Mouse (Mus musculus) C2C12 (cell line): Measurements from ENCODE around the gene Cda. TPM values are rescaled to one million over a fixed set of nuclear protein-coding genes. Genes with fewer than 3 reads are reported as not detected.

Experiments
- H3K27me3 ChIP-seq: one replicate; pipeline ENCODE4 v1.6.1; 2011; ENCODE audit not compliant: control insufficient read depth, insufficient read depth, insufficient read length
- H3K36me3 ChIP-seq: one replicate; pipeline ENCODE4 v1.6.1; 2011; ENCODE audit not compliant: control insufficient read depth, insufficient read depth
- H3K4me3 ChIP-seq: one replicate; pipeline ENCODE4 v1.5.1; 2011; ENCODE audit warnings: mild to moderate bottlenecking, control low read depth; ENCODE audit not compliant: poor library complexity, insufficient read depth, severe bottlenecking
- H3K79me2 ChIP-seq: one replicate; pipeline ENCODE4 v1.6.1; 2011; ENCODE audit not compliant: control insufficient read depth, insufficient read depth
- H3K79me3 ChIP-seq: one replicate; pipeline ENCODE4 v1.6.1; 2011; ENCODE audit warnings: low read depth, control low read depth
- H3ac ChIP-seq: one replicate; pipeline ENCODE3; 2011; ENCODE audit warnings: low read depth; ENCODE audit not compliant: control insufficient read depth, insufficient read length
- CEBPB ChIP-seq: IDR thresholded peaks from one replicate; pipeline ENCODE4 v1.6.1; 2011; ENCODE audit warnings: low read depth, mild to moderate bottlenecking, control low read depth, moderate library complexity
- CTCF ChIP-seq: IDR thresholded peaks from one replicate; pipeline ENCODE4 v1.5.1; 2011; ENCODE audit not compliant: control insufficient read depth, insufficient read depth, insufficient read length
- FOSL1 ChIP-seq: IDR thresholded peaks from one replicate; pipeline ENCODE4 v1.8.0; 2011; ENCODE audit warnings: mild to moderate bottlenecking, low read length; ENCODE audit not compliant: poor library complexity, insufficient read depth, severe bottlenecking
- MAX ChIP-seq: IDR thresholded peaks from one replicate; pipeline ENCODE4 v1.6.1; 2011; ENCODE audit warnings: mild to moderate bottlenecking, control low read depth
- MYOD1 ChIP-seq: IDR thresholded peaks from one replicate; pipeline ENCODE4 v1.6.1; 2011; ENCODE audit warnings: low read depth; ENCODE audit not compliant: control insufficient read depth, insufficient read length
- MYOG ChIP-seq: IDR thresholded peaks from one replicate; pipeline ENCODE4 v1.6.1; 2011; ENCODE audit not compliant: control insufficient read depth, insufficient read length; ENCODE audit errors: extremely low read depth
- USF1 ChIP-seq: IDR thresholded peaks from one replicate; pipeline ENCODE4 v1.6.1; 2011; ENCODE audit warnings: low read depth, mild to moderate bottlenecking, control low read depth, moderate library complexity
- polyA plus RNA-seq: library from polyadenylated mRNA; unstranded; fragments of >200 nt; fragmentation: generic; extraction: Trizol; gene quantifications from one replicate; pipeline ENCODE4 v1.2.1, GENCODE M21; 2012; ENCODE audit warnings: missing spikeins

The Cda gene
- polyA plus RNA-seq, 1 experiment = 8.7 TPM

GRCm38 (mm10) chr4:138336876-138337275, 30.9 kb downstream of the Cda start:
- TF ChIP-seq MAX = no peak
- TF ChIP-seq CTCF = no peak
- no peak for TF ChIP-seq MYOG
- TF ChIP-seq USF1 = no peak
- no peak for TF ChIP-seq MYOD1
- TF ChIP-seq CEBPB = no peak
- TF ChIP-seq FOSL1 = no peak
- Histone ChIP-seq H3K79me3 (no peaks in the 10 kb centered on the region), H3K27me3 (no peaks in the 10 kb centered on the region), H3K36me3 (no peaks in the 10 kb centered on the region), H3K79me2 (no peaks in the 10 kb centered on the region), H3ac (no peak overlapping the region), H3K4me3 (no peak overlapping the region)

DNA sequence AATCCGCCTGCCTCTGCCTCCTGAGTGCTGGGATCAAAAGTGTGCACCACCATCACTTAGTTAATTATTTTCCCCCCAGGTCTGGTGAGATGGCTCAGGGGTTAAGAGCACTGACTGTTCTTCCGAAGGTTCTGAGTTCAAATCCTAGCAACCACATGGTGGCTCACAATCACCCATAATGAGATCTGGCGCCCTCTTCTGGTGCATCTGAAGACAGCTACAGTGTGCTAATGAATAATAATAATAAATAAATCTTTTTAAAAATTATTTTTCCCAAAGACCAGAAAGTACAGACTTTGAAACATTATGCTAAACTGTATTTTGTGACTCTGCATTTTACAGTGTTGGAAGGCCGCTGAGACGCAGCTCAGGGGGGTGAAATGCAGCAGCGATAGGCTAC, 32.1 kb downstream of the Cda start:
- H3K79me3 ChIP-seq = no peaks in the 10 kb centered on the region
- H3K27me3 ChIP-seq = no peaks in the 10 kb centered on the region
- no peaks in the 10 kb centered on the region for H3K79me2 ChIP-seq
- H3ac ChIP-seq = no peak overlapping the region
- TF ChIP-seq CTCF = no peak
- TF ChIP-seq FOSL1 = no peak
- TF ChIP-seq CEBPB = no peak
- no peak for TF ChIP-seq MYOG
- TF ChIP-seq MAX = no peak
- TF ChIP-seq USF1 = no peak
- TF ChIP-seq MYOD1 = no peak
- H3K4me3 ChIP-seq = no peak overlapping the region
- no peaks in the 10 kb centered on the region for H3K36me3 ChIP-seq

DNA sequence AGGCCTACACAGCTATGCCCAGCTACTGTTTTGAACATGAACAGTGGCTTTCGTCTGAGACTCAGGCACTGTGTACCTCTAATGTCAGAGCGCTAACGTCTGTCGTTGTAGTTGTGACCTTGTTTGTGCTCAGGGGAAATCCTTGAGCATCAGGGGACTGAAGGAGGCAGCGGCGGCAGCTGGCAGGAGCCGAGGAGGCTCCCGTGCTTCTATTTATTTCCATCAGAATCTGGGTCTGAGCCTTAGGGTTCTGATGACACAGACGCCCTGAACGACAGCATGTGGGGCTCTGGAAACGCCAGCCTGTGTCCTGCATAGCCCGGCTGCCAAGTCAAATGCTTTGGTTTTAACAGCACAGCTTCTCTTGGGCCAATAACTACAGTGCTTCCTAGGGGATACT, 32.8 kb downstream of the Cda start:
- Histone ChIP-seq H3ac (no peak overlapping the region), H3K27me3 (no peaks in the 10 kb centered on the region), H3K79me2 (no peaks in the 10 kb centered on the region), H3K4me3 (no peak overlapping the region), H3K79me3 (no peaks in the 10 kb centered on the region), H3K36me3 (no peaks in the 10 kb centered on the region)
- no peak for TF ChIP-seq USF1
- TF ChIP-seq FOSL1 = no peak
- no peak for TF ChIP-seq CTCF
- no peak for TF ChIP-seq MAX
- TF ChIP-seq MYOG = no peak
- no peak for TF ChIP-seq CEBPB
- TF ChIP-seq MYOD1 = no peak

- TF ChIP-seq FOSL1 (no peak), CTCF (no peak), USF1 (no peak), MYOG (no peak), MAX (no peak), CEBPB (no peak), MYOD1 (no peak)
- H3K27me3 ChIP-seq = no peaks in the 10 kb centered on the region
Measured at GRCm38 (mm10) chr4:138333135-138333534, 34.7 kb downstream of the Cda start.

GRCm38 (mm10) chr4:138331647-138332046, 36.1 kb downstream of the Cda start:
- Histone ChIP-seq H3K79me2 (no peaks in the 10 kb centered on the region), H3K36me3 (no peaks in the 10 kb centered on the region), H3ac (no peak overlapping the region), H3K4me3 (no peak overlapping the region), H3K27me3 (no peaks in the 10 kb centered on the region), H3K79me3 (no peaks in the 10 kb centered on the region)
- no peak for TF ChIP-seq CEBPB
- TF ChIP-seq USF1 = no peak
- no peak for TF ChIP-seq MAX

More at GRCm38 (mm10) chr4:138333135-138333534, 34.7 kb downstream of the Cda start:
- Histone ChIP-seq H3K79me2 (no peaks in the 10 kb centered on the region), H3K4me3 (no peak overlapping the region), H3K36me3 (no peaks in the 10 kb centered on the region), H3K79me3 (no peaks in the 10 kb centered on the region), H3ac (no peak overlapping the region)

GRCm38 (mm10) chr4:138330264-138330671, 37.5 kb downstream of the Cda start:
- Histone ChIP-seq H3K79me2 (no peaks in the 10 kb centered on the region), H3ac (no peak overlapping the region), H3K79me3 (no peaks in the 10 kb centered on the region), H3K36me3 (no peaks in the 10 kb centered on the region), H3K27me3 (no peaks in the 10 kb centered on the region), H3K4me3 (no peak overlapping the region)
- TF ChIP-seq MYOG (no peak), MAX (no peak), USF1 (no peak), FOSL1 (no peak), MYOD1 (no peak), CTCF (no peak), CEBPB (no peak)
